Mouse (Mus musculus) 3T3-L1 (cell line): ENCODE results near the gene Tpbg.

Experiments
- DNase-seq: peaks from one replicate; pipeline ENCODE4 v3.0.0-alpha.2; 2015; ENCODE audit warnings: low read depth, low spot score

Gene Tpbg

GRCm38 (mm10) chr9:85842351-85843011 lies at the start of gene Tpbg:
Tpbg (plus strand) TSS chr9:85842380.
- peak; percentile 78 for DNase-seq

- DNase-seq, result peak; percentile 73
Observed at GRCm38 (mm10) chr9:85801986-85802385, 40.2 kb upstream of the Tpbg start.

- DNase-seq, result no peak
Observed at GRCm38 (mm10) chr9:85802563-85802962, 39.6 kb upstream of the Tpbg start.

GRCm38 (mm10) chr9:85806411-85806810 lies 35.8 kb upstream of the Tpbg start:
- DNase-seq, result no peak

- DNase-seq, result peak; percentile 92
Observed at GRCm38 (mm10) chr9:85809246-85809645, 32.9 kb upstream of the Tpbg start.

- no peak for DNase-seq
Observed at GRCm38 (mm10) chr9:85820829-85821228, 21.4 kb upstream of the Tpbg start.

GRCm38 (mm10) chr9:85835521-85836425 lies 6.4 kb upstream of the Tpbg start:
- no peak for DNase-seq

GRCm38 (mm10) chr9:85839626-85840025 lies 2.6 kb upstream of the Tpbg start:
- DNase-seq, result peak; percentile 57

- DNase-seq, result peak; percentile 93
Observed at GRCm38 (mm10) chr9:85841891-85842290, 289 bp upstream of the Tpbg start.

GRCm38 (mm10) chr9:85843031-85843890 lies 1.1 kb downstream of the Tpbg start:
- DNase-seq, result peak; percentile 70

- DNase-seq, result no peak
Observed at GRCm38 (mm10) chr9:85843891-85844646, 1.9 kb downstream of the Tpbg start.

GRCm38 (mm10) chr9:85844647-85844983 lies 2.4 kb downstream of the Tpbg start:
- DNase-seq, result no peak

GRCm38 (mm10) chr9:85846186-85846585 lies 4.0 kb downstream of the Tpbg start:
- DNase-seq, result no peak

- no peak for DNase-seq
Observed at GRCm38 (mm10) chr9:85854780-85855179, 12.6 kb downstream of the Tpbg start.

GRCm38 (mm10) chr9:85856511-85856910 lies 14.3 kb downstream of the Tpbg start:
- no peak for DNase-seq

GRCm38 (mm10) chr9:85861065-85861464 lies 18.9 kb downstream of the Tpbg start:
- DNase-seq, result no peak

- DNase-seq, result no peak
Observed at GRCm38 (mm10) chr9:85862562-85862961, 20.4 kb downstream of the Tpbg start.

GRCm38 (mm10) chr9:85872908-85873307 lies 30.7 kb downstream of the Tpbg start:
- peak; percentile 39 for DNase-seq

GRCm38 (mm10) chr9:85893681-85894080 lies 51.5 kb downstream of the Tpbg start:
- DNase-seq, result peak; percentile 4
